Mouse (Mus musculus) forebrain, embryonic 11.5 days (tissue): ENCODE measurements around the gene Nop53. TPM values are rescaled to one million over a fixed set of nuclear protein-coding genes. Genes with fewer than 3 reads are reported as not detected.

Experiments used
- ATAC-seq: fragments of 200-750 bp; cut with Nextera tagmentation; replicated peaks from 2 replicates; pipeline ENCODE4 v1.8.0; 2017; ENCODE audit warnings: moderate TSS enrichment; ENCODE audit not compliant: low FRiP score
- DNase-seq: peaks from one replicate; pipeline ENCODE4 v3.0.0-alpha.2; 2017; ENCODE audit warnings: low spot score
- H3K27ac ChIP-seq: fragments of 300-500 bp; sonication (generic); 2 replicates; pipeline ENCODE4 v1.5.1; 2014; ENCODE audit warnings: low read depth, low read length
- H3K27me3 ChIP-seq: fragments of 300-500 bp; sonication (generic); 2 replicates; pipeline ENCODE4 v1.6.1; 2014; ENCODE audit warnings: mild to moderate bottlenecking, low read length, mixed read lengths; ENCODE audit not compliant: control insufficient read depth, insufficient read depth
- H3K36me3 ChIP-seq: fragments of 300-500 bp; sonication (generic); 2 replicates; pipeline ENCODE4 v1.6.1; 2014; ENCODE audit warnings: mild to moderate bottlenecking, low read length, moderate library complexity, mixed read lengths; ENCODE audit not compliant: control insufficient read depth, insufficient read depth
- H3K4me1 ChIP-seq: fragments of 300-500 bp; sonication (generic); replicated peaks from 2 replicates; pipeline ENCODE4 v1.6.1; 2014; ENCODE audit warnings: low read length, mixed read lengths; ENCODE audit not compliant: control insufficient read depth, insufficient read depth
- H3K4me2 ChIP-seq: fragments of 300-500 bp; sonication (generic); 2 replicates; pipeline ENCODE4 v1.6.1; 2014; ENCODE audit warnings: low read depth, mild to moderate bottlenecking, low read length, moderate library complexity, mixed read lengths; ENCODE audit not compliant: severe bottlenecking
- H3K4me3 ChIP-seq: fragments of 300-500 bp; sonication (generic); 2 replicates; pipeline ENCODE4 v1.5.1; 2014; ENCODE audit warnings: low read depth, low read length
- H3K9ac ChIP-seq: fragments of 300-500 bp; sonication (generic); 2 replicates; pipeline ENCODE4 v1.6.1; 2014; ENCODE audit warnings: low read length
- H3K9me3 ChIP-seq: fragments of 300-500 bp; sonication (generic); 2 replicates; pipeline ENCODE4 v1.6.1; 2016; ENCODE audit warnings: low read length, mixed read lengths; ENCODE audit not compliant: control insufficient read depth
- WGBS: fragments of 180-500 bp; shearing (Covaris S2); extraction: QIAGEN DNeasy Blood & Tissue Kit; methylation state at CpG from one replicate; pipeline ENCODE4 v1.1.7; 2014; 5-methylcytosine and 5-hydroxymethylcytosine counted together
- polyA plus RNA-seq: library from polyadenylated mRNA; unstranded; fragments of >200 nt; fragmentation: Nextera tagmentation; extraction: Ambion mirVana; gene quantifications from 2 replicates; pipeline ENCODE4 v1.2.1, GENCODE M21; 2014

The Nop53 gene
- polyA plus RNA-seq, 1 experiment from 2014 or later, result 174 TPM

DNA sequence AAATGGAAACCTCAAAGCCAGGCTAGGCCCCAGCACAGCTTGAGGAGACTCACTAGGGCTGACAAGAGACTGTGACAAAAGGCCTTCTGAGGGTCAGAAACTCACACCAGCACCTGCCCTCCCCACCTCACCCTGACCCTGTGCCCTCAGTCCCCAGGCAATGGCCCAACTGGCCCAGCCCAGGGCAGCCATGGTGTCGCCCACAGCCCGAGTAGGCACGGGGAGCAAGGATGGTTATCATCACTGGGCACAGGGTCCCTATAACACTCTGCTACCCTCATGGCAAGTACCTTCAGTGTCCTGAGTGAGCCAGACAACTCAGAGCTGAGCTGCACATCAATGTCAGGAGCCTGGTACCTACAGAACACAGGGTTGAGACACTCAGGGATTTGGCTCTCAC lies 7.3 kb downstream of the Nop53 start:
- Histone ChIP-seq H3K27ac (no peak overlapping the region), H3K4me3 (no peak overlapping the region), H3K36me3 (peaks cover 41% of the 10 kb centered on the region), H3K4me2 (no peak overlapping the region), H3K4me1 (no peaks in the 10 kb centered on the region), H3K27me3 (no peaks in the 10 kb centered on the region), H3K9ac (no peak overlapping the region), H3K9me3 (no peaks in the 10 kb centered on the region; the same call in 1 of the 2 replicates)
- ATAC-seq (no peak), DNase-seq (no peak)
- WGBS, result 95% methylated on average over 3 of the region's 3 CpGs

DNA sequence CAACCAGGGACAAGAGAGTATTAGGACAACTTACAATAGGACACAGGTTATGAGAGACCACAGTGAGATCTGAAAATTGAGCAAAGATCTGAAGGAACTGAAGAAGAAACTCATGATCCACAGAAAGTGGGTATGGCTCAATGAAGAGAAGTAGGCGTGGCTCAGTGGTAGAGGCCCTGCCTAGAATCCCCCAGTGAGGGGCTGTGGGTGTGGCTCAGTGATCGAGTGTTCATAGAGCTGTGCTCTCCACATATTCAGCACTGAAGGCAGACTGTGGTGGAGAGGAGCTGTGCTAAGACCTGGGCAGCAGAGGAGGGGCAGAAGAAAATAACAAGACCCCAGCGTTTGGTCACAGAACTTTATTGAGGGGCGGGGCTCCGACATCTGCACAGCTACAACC lies 8.4 kb downstream of the Nop53 start:
- H3K27me3 ChIP-seq, result no peaks in the 10 kb centered on the region
- no peak overlapping the region for H3K9ac ChIP-seq
- no peaks in the 10 kb centered on the region; the same call in 1 of the 2 replicates for H3K9me3 ChIP-seq
- no peaks in the 10 kb centered on the region for H3K4me1 ChIP-seq
- 94% methylated on average over 5 of the region's 5 CpGs for WGBS
- no peak overlapping the region for H3K27ac ChIP-seq
- no peak overlapping the region for H3K4me3 ChIP-seq
- ATAC-seq (0 out of 2 replicates have a peak, but pooled peaks have one; percentile 12), DNase-seq (no peak)
- H3K4me2 ChIP-seq, result no peak overlapping the region
- peaks cover 39% of the 10 kb centered on the region for H3K36me3 ChIP-seq

DNA sequence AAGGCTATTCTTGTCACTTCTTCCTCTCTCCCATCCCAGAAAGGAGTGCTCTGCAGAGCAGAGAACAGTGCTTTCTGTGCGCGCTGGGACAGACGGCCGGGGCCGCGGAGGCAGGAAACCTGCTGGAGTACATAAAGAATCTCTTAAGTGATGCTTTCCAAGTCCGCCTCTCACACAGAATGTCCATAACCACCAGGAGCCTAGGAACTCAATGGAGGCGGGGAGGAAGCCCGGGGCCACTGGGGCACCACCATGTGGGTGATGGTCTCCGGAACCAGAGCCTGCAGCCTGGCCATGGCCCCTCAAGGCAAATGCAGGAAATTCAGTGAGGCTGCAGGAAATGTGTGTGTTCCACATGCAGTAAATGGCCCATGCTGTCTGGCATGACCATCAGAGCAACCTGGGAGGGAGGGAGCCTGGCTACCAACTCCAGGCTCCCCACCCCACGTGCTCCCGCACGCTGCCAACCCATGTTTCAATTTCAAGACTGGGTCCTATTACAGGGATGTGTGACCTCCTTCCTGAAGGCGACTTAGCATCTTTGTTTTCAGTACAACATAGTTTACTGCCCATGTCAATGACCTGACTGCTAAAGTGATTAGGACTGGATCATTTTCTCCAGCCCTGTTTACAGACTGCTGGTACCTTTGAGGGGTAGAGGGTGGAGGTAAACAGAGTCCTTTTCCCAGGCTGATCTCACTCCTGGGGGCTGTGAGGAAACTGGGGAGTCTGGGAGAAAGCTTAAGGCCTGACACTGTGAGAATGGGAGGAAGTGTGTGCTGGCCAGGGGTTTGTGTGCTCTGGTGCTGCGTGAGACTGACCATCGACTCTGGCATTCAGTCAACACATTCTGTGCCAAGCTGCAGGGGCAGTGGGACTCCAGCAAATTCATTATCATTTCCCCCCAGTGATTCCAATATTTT lies 12.2 kb downstream of the Nop53 start:
- DNase-seq (peak; percentile 46), ATAC-seq (no peak)
- 62% methylated on average over 16 of the region's 16 CpGs for WGBS
- no peak overlapping the region for H3K4me3 ChIP-seq
- H3K9me3 ChIP-seq, result no peaks in the 10 kb centered on the region; the same call in 1 of the 2 replicates
- no peak overlapping the region for H3K9ac ChIP-seq
- no peak overlapping the region for H3K4me2 ChIP-seq
- no peaks in the 10 kb centered on the region for H3K27me3 ChIP-seq
- no peaks in the 10 kb centered on the region for H3K4me1 ChIP-seq
- peaks cover 18% of the 10 kb centered on the region for H3K36me3 ChIP-seq
- no peak overlapping the region for H3K27ac ChIP-seq

DNA sequence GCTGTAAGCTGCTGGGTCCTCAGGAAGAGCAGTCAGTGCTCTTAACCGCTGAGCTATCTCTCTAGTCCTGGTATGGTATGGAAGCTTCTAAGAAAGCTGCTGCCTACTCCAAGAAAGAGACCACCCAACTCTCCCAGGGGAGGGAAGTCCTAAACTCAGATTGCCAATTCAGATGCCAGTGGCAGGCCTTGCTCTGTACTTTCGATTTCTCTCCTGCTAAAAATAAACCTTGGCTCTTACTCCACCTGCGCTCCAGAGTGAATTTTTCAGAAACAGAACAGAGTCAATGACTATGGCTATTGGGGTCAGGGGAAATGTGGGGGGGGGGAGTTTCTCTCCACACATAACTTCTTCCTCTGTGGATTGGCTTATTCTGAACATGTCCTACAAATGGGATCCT lies 14.2 kb downstream of the Nop53 start:
- Histone ChIP-seq H3K4me1 (no peaks in the 10 kb centered on the region), H3K27ac (no peak overlapping the region), H3K9ac (no peak overlapping the region), H3K27me3 (no peaks in the 10 kb centered on the region), H3K4me2 (no peak overlapping the region), H3K9me3 (no peaks in the 10 kb centered on the region; the same call in 1 of the 2 replicates), H3K36me3 (peaks cover 4% of the 10 kb centered on the region; the same call in 1 of the 2 replicates), H3K4me3 (no peak overlapping the region)
- DNase-seq, result no peak
- ATAC-seq, result no peak
- WGBS, result 88% methylated on average over 3 of the region's 3 CpGs

DNA sequence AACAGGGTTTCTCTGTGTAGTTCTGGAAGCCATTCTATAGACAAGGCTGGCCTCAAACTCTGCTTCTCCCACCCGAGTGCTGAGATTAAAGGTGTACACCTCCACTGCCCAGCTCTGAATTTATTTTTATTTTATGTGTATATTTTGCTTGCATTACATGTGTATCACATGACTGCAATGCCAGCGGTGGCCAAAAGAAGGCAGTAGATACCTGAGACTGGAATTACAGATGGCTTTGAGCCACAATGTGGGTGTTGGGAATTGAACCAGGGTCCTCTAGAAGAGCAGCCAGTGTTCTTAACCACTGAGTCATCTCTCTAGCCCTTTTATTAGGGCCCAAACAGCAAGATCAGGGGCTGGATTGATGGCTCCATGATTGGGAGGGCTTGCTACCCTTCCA lies 15.3 kb downstream of the Nop53 start:
- H3K27me3 ChIP-seq, result no peaks in the 10 kb centered on the region
- H3K4me2 ChIP-seq, result no peak overlapping the region
- no peaks in the 10 kb centered on the region for H3K36me3 ChIP-seq
- H3K9me3 ChIP-seq, result no peaks in the 10 kb centered on the region; the same call in 1 of the 2 replicates
- H3K4me3 ChIP-seq, result no peak overlapping the region
- no peak overlapping the region for H3K9ac ChIP-seq
- H3K27ac ChIP-seq, result no peak overlapping the region
- 69% methylated on average over 2 of the region's 2 CpGs for WGBS
- ATAC-seq, result no peak
- no peak for DNase-seq
- no peaks in the 10 kb centered on the region for H3K4me1 ChIP-seq

DNA sequence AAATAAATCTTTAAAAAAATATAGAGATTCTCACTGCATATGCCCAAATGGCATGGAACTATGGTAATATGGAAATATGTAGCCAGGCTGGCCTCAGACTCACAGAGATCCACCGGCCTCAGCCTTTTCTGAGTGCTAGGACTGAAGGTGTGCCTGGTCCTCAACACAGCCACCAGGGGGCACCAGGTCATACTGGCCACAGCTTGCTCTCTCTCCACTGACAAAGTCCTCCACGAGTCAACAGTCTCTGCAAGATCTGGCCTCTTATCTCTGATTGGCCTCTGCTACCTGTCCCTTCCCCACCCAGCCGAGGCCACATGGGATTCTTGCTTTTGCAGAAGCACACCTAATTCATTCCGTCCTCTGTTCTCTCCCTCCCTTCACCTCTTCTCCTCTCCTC lies 16.0 kb downstream of the Nop53 start:
- DNase-seq, result peak; percentile 70
- WGBS, result 54% methylated on average over 4 of the region's 4 CpGs
- Histone ChIP-seq H3K4me3 (no peak overlapping the region), H3K9ac (no peak overlapping the region), H3K27me3 (no peaks in the 10 kb centered on the region), H3K4me2 (no peak overlapping the region), H3K4me1 (no peaks in the 10 kb centered on the region), H3K27ac (no peak overlapping the region), H3K36me3 (no peaks in the 10 kb centered on the region), H3K9me3 (no peaks in the 10 kb centered on the region)
- peak; percentile 49; the same call in 1 of the 2 replicates for ATAC-seq

DNA sequence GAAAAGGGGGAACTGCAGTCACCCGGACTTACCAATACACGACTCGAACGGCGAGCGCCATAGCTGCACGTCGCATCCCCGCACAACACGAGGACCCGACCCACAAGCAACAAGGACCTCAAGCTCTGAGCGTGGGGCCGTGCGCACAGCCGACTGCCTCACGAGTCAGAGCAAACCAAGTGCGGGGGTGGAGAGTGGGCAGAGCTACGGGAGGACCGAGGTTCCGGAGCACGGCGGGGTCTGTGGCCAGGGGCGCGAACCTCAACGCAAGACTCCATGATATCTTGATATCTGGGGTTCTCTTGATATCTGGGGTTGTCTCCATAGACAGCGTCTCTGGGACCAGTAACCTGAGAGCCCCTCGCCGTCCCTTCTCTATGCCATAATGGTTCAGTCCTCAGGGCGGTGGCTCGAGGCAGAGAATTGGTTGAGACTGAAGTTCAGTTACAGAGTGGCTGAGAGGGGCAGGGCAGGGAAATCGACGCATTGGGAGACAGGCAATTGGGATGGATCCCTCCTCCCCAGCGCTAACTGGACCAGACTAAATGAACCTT lies 23.6 kb downstream of the Nop53 start, which contains the start of gene Selenow:
Gene Selenow, minus strand, starts transcription at position 183 of the 554 bp plus-strand sequence.
- peak within 1 kb of the TSS; percentile 81 for H3K9ac ChIP-seq
- H3K36me3 ChIP-seq, result peaks cover 11% of the 10 kb centered on the region
- peak within 1 kb of the TSS; percentile 72 for H3K4me2 ChIP-seq
- DNase-seq (peak; percentile 94), ATAC-seq (peak; percentile 94)
- H3K27me3 ChIP-seq, result no peaks in the 10 kb centered on the region
- H3K9me3 ChIP-seq, result no peaks in the 10 kb centered on the region
- H3K27ac ChIP-seq, result peak within 1 kb of the TSS; percentile 63
- H3K4me1 ChIP-seq, result peaks cover 12% of the 10 kb centered on the region
- H3K4me3 ChIP-seq, result peak within 1 kb of the TSS; percentile 61
- WGBS, result under 1% methylated on average over 33 of the region's 33 CpGs

DNA sequence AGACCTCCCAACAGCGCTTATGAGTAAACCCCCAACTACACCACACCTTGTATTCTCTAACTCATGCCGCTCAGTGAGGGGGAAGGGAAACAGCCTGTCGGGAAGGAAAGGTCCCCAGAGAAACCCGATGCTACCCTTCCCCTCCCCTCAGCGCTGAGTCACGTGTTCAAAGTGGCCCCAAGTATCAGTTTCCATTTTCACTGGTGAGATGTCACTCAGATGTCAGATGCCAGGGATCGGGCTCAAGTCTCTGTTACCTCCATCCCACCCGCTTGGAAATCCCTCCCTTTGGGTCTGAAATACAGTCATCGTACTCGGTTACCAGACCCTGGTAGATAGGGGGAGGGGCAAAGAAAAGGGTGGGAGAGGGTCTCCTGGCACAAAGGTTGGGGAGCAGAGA lies 24.1 kb downstream of the Nop53 start:
- 2% methylated on average over 10 of the region's 10 CpGs for WGBS
- H3K9ac ChIP-seq, result peak overlapping the region; percentile 81
- no peaks in the 10 kb centered on the region for H3K9me3 ChIP-seq
- peak overlapping the region; percentile 72 for H3K4me2 ChIP-seq
- H3K4me3 ChIP-seq, result peak overlapping the region; percentile 61
- peak overlapping the region; percentile 63; the same call in 1 of the 2 replicates for H3K27ac ChIP-seq
- peaks cover 12% of the 10 kb centered on the region for H3K4me1 ChIP-seq
- peak; percentile 55 for ATAC-seq
- DNase-seq, result peak; percentile 78
- peaks cover 11% of the 10 kb centered on the region for H3K36me3 ChIP-seq
- H3K27me3 ChIP-seq, result no peaks in the 10 kb centered on the region
